Mouse (Mus musculus) lung, embryonic 15.5 days (tissue): Measurements from ENCODE around the gene Creb3l1. TPM values are rescaled to one million over a fixed set of nuclear protein-coding genes. Genes with fewer than 3 reads are reported as not detected.
A peak's percentile ranks its signal among the peaks of the same experiment; 100 is the strongest.

Source experiments
- ATAC-seq: fragments of 200-750 bp; cut with Nextera tagmentation; 2 replicates; pipeline ENCODE4 v1.8.0; 2017; ENCODE audit warnings: moderate number of reproducible peaks, borderline replicate concordance; ENCODE audit not compliant: low FRiP score, low TSS enrichment; ENCODE audit errors: extremely low read depth
- H3K27ac ChIP-seq: fragments of 300-500 bp; sonication (generic); 2 replicates; pipeline ENCODE4 v1.5.1; 2015; ENCODE audit warnings: moderate library complexity, mild to moderate bottlenecking, inconsistent platforms
- H3K27me3 ChIP-seq: fragments of 300-500 bp; sonication (generic); 2 replicates; pipeline ENCODE4 v1.6.1; 2015; ENCODE audit warnings: inconsistent platforms
- H3K36me3 ChIP-seq: fragments of 300-500 bp; sonication (generic); 2 replicates; pipeline ENCODE4 v1.6.1; 2015; ENCODE audit warnings: inconsistent platforms
- H3K4me1 ChIP-seq: fragments of 300-500 bp; sonication (generic); 2 replicates; pipeline ENCODE4 v1.6.1; 2015; ENCODE audit warnings: inconsistent platforms
- H3K4me2 ChIP-seq: fragments of 300-500 bp; sonication (generic); 2 replicates; pipeline ENCODE4 v1.6.1; 2015; ENCODE audit warnings: inconsistent platforms, mild to moderate bottlenecking, moderate library complexity
- H3K4me3 ChIP-seq: fragments of 300-500 bp; sonication (generic); 2 replicates; pipeline ENCODE4 v1.5.1; 2015; ENCODE audit warnings: mild to moderate bottlenecking, inconsistent platforms
- H3K9ac ChIP-seq: fragments of 300-500 bp; sonication (generic); 2 replicates; pipeline ENCODE4 v1.6.1; 2015; ENCODE audit warnings: inconsistent platforms
- H3K9me3 ChIP-seq: fragments of 300-500 bp; sonication (generic); 2 replicates; pipeline ENCODE4 v1.6.1; 2016; ENCODE audit warnings: inconsistent platforms
- WGBS: fragments of 180-500 bp; shearing (Covaris S2); methylation state at CpG from one replicate; pipeline ENCODE4 v1.1.7; 2015; 5-methylcytosine and 5-hydroxymethylcytosine counted together
- polyA plus RNA-seq: library from polyadenylated mRNA; unstranded; fragments of >200 nt; fragmentation: Nextera tagmentation; extraction: Ambion mirVana; gene quantifications from 2 replicates; pipeline ENCODE4 v1.2.1, GENCODE M21; 2015

The Creb3l1 gene
- polyA plus RNA-seq, 1 experiment from 2014 or later, result 11.5 TPM

DNA sequence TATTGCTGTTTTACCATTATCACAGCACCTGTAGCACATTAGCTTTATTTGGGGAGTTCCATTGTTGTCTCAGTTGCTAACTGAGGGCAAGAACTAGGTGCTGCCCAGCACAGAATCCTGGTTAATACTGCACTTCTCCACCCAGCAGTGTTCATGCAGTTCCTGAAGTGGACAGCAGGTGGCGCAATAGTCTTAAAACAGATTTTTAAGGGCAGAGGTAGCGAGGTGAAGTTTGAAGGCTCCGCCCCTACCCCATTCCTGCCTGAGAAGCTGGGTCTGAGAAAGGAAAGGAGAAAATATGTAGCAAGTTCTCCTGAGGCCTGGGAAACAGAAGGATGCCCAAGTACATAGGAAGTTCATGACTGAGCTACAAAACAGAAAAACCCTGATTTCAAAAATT lies 36.8 kb downstream of the Creb3l1 start:
- no peak overlapping the region for H3K4me3 ChIP-seq
- H3K9me3 ChIP-seq, result no peaks in the 10 kb centered on the region
- H3K4me2 ChIP-seq, result no peak overlapping the region
- WGBS, result 6% methylated on average over 3 of the region's 3 CpGs
- no peak overlapping the region for H3K9ac ChIP-seq
- H3K4me1 ChIP-seq, result peaks cover 7% of the 10 kb centered on the region
- peaks cover 24% of the 10 kb centered on the region; the same call in 1 of the 2 replicates for H3K36me3 ChIP-seq
- no peak for ATAC-seq
- no peak overlapping the region for H3K27ac ChIP-seq
- H3K27me3 ChIP-seq, result no peaks in the 10 kb centered on the region

DNA sequence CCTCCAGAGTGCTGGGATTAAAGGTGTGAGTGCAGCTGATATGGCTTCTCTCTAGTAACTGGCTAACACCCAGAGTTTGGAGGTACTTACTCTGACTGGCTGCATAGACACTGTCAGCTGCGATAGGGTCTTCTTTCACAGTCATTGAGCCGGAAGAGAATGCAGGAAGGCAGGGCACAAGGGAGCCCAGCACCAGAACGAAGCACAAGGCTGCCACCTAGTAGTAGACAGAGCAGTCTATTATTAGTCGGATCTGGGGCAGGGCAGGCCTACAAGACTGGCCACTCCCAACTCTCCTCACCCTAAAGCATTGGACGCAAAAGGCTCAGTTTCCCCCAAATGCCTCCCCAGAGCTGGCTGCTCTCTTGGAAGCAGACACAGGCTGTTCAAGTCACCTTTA lies 38.2 kb downstream of the Creb3l1 start:
- peaks cover 24% of the 10 kb centered on the region; the same call in 1 of the 2 replicates for H3K36me3 ChIP-seq
- H3K4me2 ChIP-seq, result no peak overlapping the region
- no peaks in the 10 kb centered on the region for H3K9me3 ChIP-seq
- 18% methylated on average over 5 of the region's 5 CpGs for WGBS
- H3K27me3 ChIP-seq, result no peaks in the 10 kb centered on the region
- H3K9ac ChIP-seq, result no peak overlapping the region
- H3K4me1 ChIP-seq, result peaks cover 7% of the 10 kb centered on the region
- no peak overlapping the region for H3K27ac ChIP-seq
- ATAC-seq, result no peak
- H3K4me3 ChIP-seq, result no peak overlapping the region

DNA sequence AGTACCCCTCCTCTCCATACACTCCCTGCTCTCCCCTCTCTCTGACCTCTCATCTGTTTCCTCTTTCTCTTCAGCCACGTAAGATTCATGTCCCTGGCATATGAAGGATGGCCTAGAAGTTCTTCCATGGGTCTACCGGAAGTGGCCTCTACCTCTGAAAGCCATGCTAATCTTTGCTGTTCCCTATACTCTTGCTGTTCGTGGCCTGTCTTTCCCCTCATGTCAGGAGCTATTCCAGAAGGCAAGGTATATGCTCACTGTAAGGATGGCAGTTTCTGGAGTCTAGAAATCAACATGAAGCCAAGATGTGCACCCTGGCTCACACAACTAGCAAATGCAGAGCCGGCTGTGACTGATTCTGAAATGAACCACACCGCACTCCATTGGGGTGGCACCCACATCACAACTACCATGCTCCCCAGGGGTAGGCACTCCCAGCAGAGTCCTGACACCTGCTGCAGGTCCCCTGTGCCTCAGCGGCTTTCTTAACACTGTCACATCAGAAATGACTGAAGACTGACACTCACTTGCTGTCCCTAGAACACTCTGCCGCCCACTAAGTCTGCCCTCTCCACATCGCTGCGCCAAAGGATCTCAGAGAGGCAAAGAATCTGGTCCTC lies 39.3 kb downstream of the Creb3l1 start:
- Histone ChIP-seq H3K4me3 (no peak overlapping the region), H3K27ac (peak overlapping the region; percentile 70), H3K27me3 (no peaks in the 10 kb centered on the region), H3K9me3 (no peaks in the 10 kb centered on the region), H3K36me3 (peaks cover 14% of the 10 kb centered on the region; the same call in 1 of the 2 replicates), H3K4me2 (peak overlapping the region; percentile 50), H3K4me1 (peaks cover 11% of the 10 kb centered on the region), H3K9ac (no peak overlapping the region)
- no peak; the same call in 1 of the 2 replicates for ATAC-seq
- WGBS, result 35% methylated on average over 9 of the region's 9 CpGs

DNA sequence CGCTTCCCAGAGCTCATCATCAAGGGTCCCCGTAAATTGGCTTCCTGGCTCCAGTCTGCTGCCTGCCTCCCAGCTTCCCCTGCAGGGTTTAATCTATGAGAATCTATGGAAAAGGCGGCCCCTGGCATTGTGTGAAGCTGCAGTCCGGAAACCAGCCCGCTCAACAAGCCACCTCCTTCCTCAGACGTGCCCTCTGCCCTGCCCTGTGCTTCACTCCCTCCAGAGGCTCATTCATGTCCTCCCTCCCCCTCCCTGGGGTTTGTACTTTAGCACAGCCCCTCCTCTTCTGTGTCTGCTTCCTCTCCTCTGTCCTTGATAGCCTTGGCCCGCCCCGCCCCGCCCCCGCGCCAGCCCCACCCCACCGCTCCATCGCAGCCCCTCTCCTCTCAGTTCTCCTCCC lies 39.9 kb downstream of the Creb3l1 start:
- H3K9ac ChIP-seq, result no peak overlapping the region
- H3K9me3 ChIP-seq, result no peaks in the 10 kb centered on the region
- whole genome bisulfite sequencing, result under 1% methylated on average over 11 of the region's 13 CpGs
- ATAC-seq, result peak; percentile 91
- H3K4me1 ChIP-seq, result peaks cover 11% of the 10 kb centered on the region
- peak overlapping the region; percentile 70 for H3K27ac ChIP-seq
- H3K4me2 ChIP-seq, result peak overlapping the region; percentile 50
- no peaks in the 10 kb centered on the region for H3K27me3 ChIP-seq
- H3K36me3 ChIP-seq, result peaks cover 9% of the 10 kb centered on the region; the same call in 1 of the 2 replicates
- 0 out of 2 replicates have a peak overlapping the region, but pooled peaks have one; percentile 15 for H3K4me3 ChIP-seq

DNA sequence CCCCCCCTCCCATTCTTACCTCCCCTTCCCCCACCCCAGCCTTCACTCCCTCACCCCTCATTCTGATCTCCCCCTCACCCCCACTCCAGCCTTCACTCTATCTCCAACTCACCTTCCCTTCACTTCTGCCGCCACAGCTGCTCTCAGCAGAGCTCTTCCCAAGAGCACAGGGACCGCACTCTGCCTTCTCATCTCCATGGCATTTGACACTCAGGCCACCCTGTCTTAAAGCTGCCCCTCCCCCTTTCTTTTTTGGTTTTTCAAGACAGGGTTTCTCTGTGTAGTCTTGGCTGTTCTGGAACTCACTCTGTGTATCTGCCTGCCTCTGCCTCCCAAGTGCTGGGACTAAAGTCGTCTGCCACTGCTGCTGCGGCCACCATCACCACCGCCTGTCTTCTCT lies 43.5 kb downstream of the Creb3l1 start:
- Histone ChIP-seq H3K36me3 (peaks cover 7% of the 10 kb centered on the region; the same call in 1 of the 2 replicates), H3K4me3 (no peak overlapping the region), H3K9me3 (no peaks in the 10 kb centered on the region), H3K4me2 (no peak overlapping the region), H3K4me1 (peaks cover 30% of the 10 kb centered on the region), H3K27ac (no peak overlapping the region), H3K27me3 (peaks cover 19% of the 10 kb centered on the region), H3K9ac (no peak overlapping the region)
- 52% methylated on average over 5 of the region's 5 CpGs for WGBS
- ATAC-seq, result no peak

DNA sequence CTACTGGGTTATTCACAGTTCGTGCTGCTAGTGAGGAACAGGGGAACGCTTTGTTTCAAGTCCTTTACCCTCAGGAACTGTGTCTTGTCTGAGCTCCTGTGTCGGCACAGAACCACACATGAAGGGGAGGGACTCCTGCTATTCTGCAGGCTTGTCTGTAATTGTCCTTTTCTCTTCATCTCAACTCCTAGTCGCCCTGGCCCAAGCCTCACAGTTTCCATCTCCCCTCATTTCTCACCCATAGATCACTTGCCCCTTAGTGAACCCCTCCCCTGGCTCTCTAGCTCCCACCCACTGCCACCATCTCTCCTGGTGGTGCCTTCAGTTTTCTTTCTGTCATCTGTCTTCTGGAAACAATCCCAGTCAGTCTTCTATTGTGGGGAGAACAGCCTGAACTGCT lies 44.1 kb downstream of the Creb3l1 start:
- ATAC-seq, result no peak
- 14% methylated on average over 4 of the region's 4 CpGs for WGBS
- H3K9me3 ChIP-seq, result no peaks in the 10 kb centered on the region
- no peak overlapping the region for H3K4me2 ChIP-seq
- H3K27ac ChIP-seq, result no peak overlapping the region
- peaks cover 36% of the 10 kb centered on the region for H3K4me1 ChIP-seq
- peaks cover 7% of the 10 kb centered on the region; the same call in 1 of the 2 replicates for H3K36me3 ChIP-seq
- H3K9ac ChIP-seq, result no peak overlapping the region
- H3K4me3 ChIP-seq, result no peak overlapping the region
- peaks cover 25% of the 10 kb centered on the region for H3K27me3 ChIP-seq

DNA sequence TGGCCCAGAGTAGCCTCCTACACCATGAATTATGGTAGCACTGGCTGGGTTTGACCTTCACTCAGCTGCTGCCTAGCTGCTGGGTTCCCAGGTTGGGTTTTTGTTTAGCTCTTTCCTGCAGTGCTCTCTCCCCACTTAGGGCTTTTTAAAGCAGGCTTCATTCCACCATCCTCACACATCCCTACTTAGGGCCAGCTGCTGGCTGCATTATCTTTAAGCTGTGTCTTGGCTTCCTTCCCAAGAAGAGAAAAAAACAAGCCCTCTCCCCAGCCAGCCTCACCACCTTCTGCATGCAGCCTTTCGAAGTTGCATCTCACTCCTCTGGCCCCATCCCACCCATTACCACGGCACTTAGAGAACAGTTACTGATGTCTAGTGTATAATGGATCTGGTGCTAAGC lies 45.8 kb downstream of the Creb3l1 start:
- H3K27me3 ChIP-seq, result peaks cover 39% of the 10 kb centered on the region
- no peak overlapping the region for H3K9ac ChIP-seq
- H3K4me3 ChIP-seq, result no peak overlapping the region
- no peaks in the 10 kb centered on the region for H3K9me3 ChIP-seq
- no peak for ATAC-seq
- H3K4me1 ChIP-seq, result peaks cover 28% of the 10 kb centered on the region
- H3K36me3 ChIP-seq, result peaks cover 7% of the 10 kb centered on the region; the same call in 1 of the 2 replicates
- no peak overlapping the region for H3K27ac ChIP-seq
- H3K4me2 ChIP-seq, result no peak overlapping the region
- 18% methylated on average over 2 of the region's 2 CpGs for WGBS

DNA sequence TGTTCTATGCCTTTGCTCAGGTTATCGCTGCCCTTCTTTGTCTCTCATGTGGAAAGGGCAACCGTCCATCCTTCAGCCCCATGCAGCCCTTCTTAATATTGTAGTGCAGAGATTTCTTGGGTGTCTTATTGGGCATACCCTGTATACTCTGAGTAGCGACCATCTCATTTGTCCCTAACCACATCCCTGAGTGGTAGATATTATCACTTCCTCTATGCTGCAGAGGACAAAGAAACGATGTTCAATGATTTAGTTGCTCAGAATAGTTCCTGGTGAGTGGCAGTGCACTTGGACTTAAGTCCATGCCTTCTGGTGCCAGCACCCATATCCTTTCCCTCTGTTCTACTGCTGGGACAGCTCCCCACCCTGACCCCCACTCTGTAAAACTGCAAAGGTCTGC lies 46.3 kb downstream of the Creb3l1 start:
- ATAC-seq, result no peak
- Histone ChIP-seq H3K36me3 (peaks cover 3% of the 10 kb centered on the region; the same call in 1 of the 2 replicates), H3K27ac (no peak overlapping the region), H3K9me3 (no peaks in the 10 kb centered on the region), H3K27me3 (peaks cover 39% of the 10 kb centered on the region), H3K4me3 (no peak overlapping the region), H3K9ac (no peak overlapping the region), H3K4me2 (no peak overlapping the region), H3K4me1 (peaks cover 28% of the 10 kb centered on the region)
- 71% methylated on average over 4 of the region's 4 CpGs for WGBS

DNA sequence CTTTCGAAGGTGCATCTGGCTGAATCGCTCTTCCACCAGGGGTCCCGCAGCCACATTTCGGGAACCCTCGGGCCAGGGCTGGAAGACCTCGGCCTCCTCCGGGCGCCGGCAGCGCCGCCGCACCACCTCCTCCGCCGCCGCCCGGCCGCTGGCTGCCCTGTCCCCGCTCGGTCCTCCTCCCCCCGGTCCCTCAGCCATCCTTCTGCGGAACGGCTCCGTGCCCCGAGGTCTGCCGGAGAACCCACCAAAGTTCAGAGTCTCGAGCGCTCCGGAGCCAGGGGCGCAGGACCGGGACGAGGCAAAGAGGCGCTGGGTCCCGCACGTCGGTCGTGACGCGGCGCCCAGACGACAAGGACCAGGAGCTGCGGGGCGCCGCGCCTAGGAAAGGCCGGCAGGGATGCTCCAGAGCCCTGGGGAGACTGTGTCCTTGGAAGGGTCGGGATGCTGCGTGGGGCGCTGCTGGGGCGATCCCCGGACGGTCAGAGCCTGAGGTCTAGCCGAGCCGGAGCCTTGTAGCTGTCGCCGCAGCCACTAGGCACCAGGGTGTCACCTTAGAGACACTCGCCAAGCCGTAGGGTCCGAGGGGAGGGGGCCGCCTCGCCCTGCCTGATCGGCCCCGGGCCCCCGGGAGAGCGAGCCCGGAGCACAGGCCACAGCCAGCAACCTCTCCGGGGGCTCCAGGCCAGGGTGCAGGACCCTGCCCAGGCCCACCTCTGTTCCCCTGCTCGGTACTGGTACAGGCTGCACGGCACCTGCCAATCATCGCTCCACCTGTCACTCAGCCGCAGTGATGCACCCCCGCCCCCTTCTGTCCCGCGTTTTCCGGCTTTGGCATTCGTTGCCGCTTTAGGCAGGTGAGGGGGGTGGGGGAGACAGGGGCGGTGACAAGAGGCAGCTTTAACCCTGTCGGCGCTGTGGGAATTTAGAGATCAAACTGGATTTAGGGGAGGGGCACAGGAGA lies 48.4 kb downstream of the Creb3l1 start, which contains the start of gene Dgkz:
Gene Dgkz (minus strand): TSS at position 284 of the 961 bp plus-strand sequence.
- H3K4me1 ChIP-seq, result peaks cover 47% of the 10 kb centered on the region
- H3K36me3 ChIP-seq, result no peaks in the 10 kb centered on the region
- 0 out of 2 replicates have a peak, but pooled peaks have one; percentile 1 for ATAC-seq
- H3K27ac ChIP-seq, result no peak within 1 kb of the TSS
- peak within 1 kb of the TSS; percentile 36 for H3K4me3 ChIP-seq
- peak within 1 kb of the TSS; percentile 25 for H3K9ac ChIP-seq
- H3K9me3 ChIP-seq, result no peaks in the 10 kb centered on the region
- peak within 1 kb of the TSS; percentile 66 for H3K4me2 ChIP-seq
- peaks cover 39% of the 10 kb centered on the region for H3K27me3 ChIP-seq
- 2% methylated on average over 79 of the region's 79 CpGs for WGBS

DNA sequence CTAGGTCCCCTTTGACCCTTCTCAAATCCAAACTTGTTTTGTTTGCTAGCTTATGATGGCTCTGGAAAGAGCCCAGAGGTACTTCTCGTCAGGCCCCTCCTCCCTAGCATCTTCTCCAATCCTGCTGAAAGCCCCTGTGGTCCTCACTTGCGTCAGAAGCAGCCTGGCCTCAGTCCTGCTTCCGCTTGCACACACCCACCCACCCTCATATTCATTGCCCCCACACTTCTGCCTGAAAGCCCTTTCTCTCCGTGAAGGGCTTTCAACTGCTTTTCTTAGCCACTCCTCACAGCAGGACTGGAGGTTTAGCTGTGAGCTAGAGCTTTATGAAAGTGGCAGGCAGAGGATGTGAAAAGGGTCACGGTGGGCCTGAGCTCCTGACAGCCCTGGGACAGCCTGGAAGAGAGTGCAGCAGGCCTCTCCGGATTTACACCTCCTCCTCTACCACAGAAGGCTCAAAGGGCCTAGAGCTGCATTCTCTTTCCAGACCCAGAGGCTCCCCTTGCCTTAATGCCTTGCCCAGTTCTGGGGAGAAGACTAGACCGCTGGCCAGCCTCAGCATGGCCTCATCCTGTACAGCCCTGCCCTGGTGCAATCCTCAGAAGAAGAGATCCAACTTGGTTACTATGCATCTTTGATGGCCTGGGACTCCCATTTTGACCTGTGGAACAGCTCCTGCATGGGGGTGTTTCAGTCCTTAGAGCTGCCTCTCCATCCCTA lies 50.7 kb downstream of the Creb3l1 start:
- 56% methylated on average over 7 of the region's 7 CpGs for WGBS
- H3K4me1 ChIP-seq, result peaks cover 43% of the 10 kb centered on the region
- no peaks in the 10 kb centered on the region for H3K9me3 ChIP-seq
- ATAC-seq, result no peak
- no peaks in the 10 kb centered on the region for H3K36me3 ChIP-seq
- H3K4me2 ChIP-seq, result no peak overlapping the region
- H3K27me3 ChIP-seq, result peaks cover 39% of the 10 kb centered on the region
- H3K4me3 ChIP-seq, result no peak overlapping the region
- no peak overlapping the region for H3K27ac ChIP-seq
- no peak overlapping the region for H3K9ac ChIP-seq

DNA sequence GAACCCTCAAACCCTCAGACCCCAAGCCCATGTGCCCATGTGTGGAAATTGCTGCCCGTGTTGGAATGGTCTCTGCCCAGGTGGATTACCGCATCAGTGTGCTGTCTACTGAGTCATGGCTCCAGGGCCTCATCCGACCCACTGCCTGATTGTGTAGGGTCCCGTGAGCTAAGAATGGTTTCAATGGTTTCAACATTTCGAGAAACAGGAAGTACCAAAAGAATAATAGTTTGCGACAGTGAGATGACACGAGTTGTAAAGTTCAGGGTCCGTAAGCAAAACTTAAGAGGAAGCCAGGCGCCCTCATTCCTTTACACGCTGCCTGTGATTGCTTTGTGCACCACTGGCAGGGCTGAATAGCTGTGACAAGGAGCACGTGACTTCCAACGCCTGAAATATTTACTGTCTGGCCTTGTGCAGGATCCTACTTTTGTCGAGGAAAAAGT lies 52.2 kb downstream of the Creb3l1 start:
- H3K36me3 ChIP-seq, result no peaks in the 10 kb centered on the region
- H3K27me3 ChIP-seq, result peaks cover 33% of the 10 kb centered on the region
- peak overlapping the region; percentile 91 for H3K27ac ChIP-seq
- H3K4me2 ChIP-seq, result peak overlapping the region; percentile 45
- ATAC-seq, result peak; percentile 29; the same call in 1 of the 2 replicates
- WGBS, result 19% methylated on average over 13 of the region's 13 CpGs
- H3K4me1 ChIP-seq, result peaks cover 34% of the 10 kb centered on the region
- no peak overlapping the region for H3K4me3 ChIP-seq
- no peak overlapping the region for H3K9ac ChIP-seq
- H3K9me3 ChIP-seq, result no peaks in the 10 kb centered on the region
